Mouse (Mus musculus): ENCODE measurements around the gene Defb18. TPM values are rescaled to one million over a fixed set of nuclear protein-coding genes. Genes with fewer than 3 reads are reported as not detected.
"Not testable (repeated sequence)": the region's sequence is repeated elsewhere in the genome, so short reads cannot be mapped to it uniquely, and the experiment has no call there.

Defb18 gene
- not detected in 2 replicates for polyA plus RNA-seq (2012; rRNA removed)

DNA sequence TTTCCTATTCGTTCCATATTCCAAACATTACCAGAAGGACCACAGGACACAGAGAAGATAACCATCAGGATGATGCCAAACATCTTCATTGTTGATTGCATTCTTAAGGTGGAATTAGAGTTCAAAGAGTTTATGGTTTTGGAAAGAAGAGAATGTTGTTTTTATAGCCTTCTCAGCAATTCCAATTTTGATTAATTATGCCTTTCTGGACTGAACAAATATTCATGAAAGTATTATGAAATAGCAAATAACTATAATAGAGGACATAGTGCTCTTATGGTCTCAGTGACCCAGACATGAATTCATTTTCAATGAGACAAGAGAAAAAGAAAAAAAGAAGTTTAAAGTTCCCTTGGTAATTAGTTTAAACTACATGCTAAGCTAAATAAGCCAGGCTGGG is at the start of gene Defb18:
TSS of gene Defb18 (minus strand) at position 101 of the 400 bp plus-strand sequence.
- no peaks in the 10 kb centered on the region for H3K4me1 ChIP-seq (ENCODE audit: control insufficient read depth, insufficient read depth, low read length)
- 59% methylated on average over 1 of the region's 1 CpGs for WGBS
- no peak for DNase-seq
- no peaks in the 10 kb centered on the region for H3K27me3 ChIP-seq (replicated peaks; ENCODE audit: control insufficient read depth, insufficient read depth, low read length)
- TF ChIP-seq CTCF (conservative IDR thresholded peaks at IDR 0.05; ENCODE audit: insufficient read depth, insufficient read length, low read depth, low read length) (no peak), POLR2A (IDR thresholded peaks at IDR 0.05; ENCODE audit: low read depth, low read length) (no peak)
- H3K36me3 ChIP-seq (ENCODE audit: control insufficient read depth, insufficient read depth, low read length) = no peaks in the 10 kb centered on the region
- H3K27ac ChIP-seq (ENCODE audit: insufficient read depth, low read depth, low read length) = no peak within 1 kb of the TSS
- no peak within 1 kb of the TSS for H3K4me3 ChIP-seq (ENCODE audit: insufficient read depth, low read depth, low read length)

DNA sequence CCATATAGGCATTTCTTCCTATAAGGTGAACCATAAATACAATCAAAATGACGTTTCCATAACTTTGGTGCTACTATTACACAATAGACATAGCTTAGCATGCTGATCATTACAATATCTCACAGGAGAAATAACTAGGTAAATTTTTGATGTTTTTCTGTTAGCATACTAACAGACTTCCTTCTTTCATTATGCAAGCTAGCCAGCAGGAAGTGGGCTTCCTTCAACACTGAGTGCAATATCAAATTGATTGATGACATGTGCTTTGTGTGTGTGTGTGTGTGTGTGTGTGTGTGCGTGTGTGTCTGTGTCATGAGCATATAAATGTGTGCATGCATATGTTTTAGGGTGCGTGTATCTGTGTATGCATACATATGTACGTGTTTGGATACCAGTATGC is 33.9 kb upstream of the Defb18 start:
- no peak overlapping the region for H3K4me3 ChIP-seq (ENCODE audit: insufficient read depth, low read depth, low read length)
- 80% methylated on average over 4 of the region's 4 CpGs for WGBS
- H3K27ac ChIP-seq (ENCODE audit: insufficient read depth, low read depth, low read length) = no peak overlapping the region
- no peaks in the 10 kb centered on the region for H3K36me3 ChIP-seq (ENCODE audit: control insufficient read depth, insufficient read depth, low read length)
- H3K4me1 ChIP-seq (ENCODE audit: control insufficient read depth, insufficient read depth, low read length) = no peaks in the 10 kb centered on the region
- H3K27me3 ChIP-seq (replicated peaks; ENCODE audit: control insufficient read depth, insufficient read depth, low read length) = no peaks in the 10 kb centered on the region
- DNase-seq = no peak
- TF ChIP-seq CTCF (conservative IDR thresholded peaks at IDR 0.05; ENCODE audit: insufficient read depth, insufficient read length, low read depth, low read length) = no peak

DNA sequence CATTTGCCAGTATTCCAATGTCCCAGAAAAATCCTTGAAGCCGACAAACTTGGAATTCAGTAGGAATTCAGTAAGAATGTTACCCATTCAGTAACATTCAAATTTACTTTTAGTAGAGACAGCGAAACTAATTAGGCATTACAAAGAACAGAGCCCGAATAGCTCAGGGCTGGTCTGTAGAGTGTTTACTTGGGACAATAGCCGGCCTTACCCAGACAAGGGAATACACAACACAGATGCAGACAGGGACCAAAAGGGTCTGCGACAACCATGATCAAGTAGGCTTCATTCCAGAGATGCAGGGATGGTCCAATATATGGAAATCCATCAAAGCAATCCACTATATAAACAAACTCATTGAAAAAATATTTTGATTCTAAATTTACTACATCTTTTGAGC is 31.6 kb upstream of the Defb18 start:
- TF ChIP-seq CTCF (conservative IDR thresholded peaks at IDR 0.05; ENCODE audit: insufficient read depth, insufficient read length, low read depth, low read length) (no peak), POLR2A (IDR thresholded peaks at IDR 0.05; ENCODE audit: low read depth, low read length) (no peak)
- Histone ChIP-seq H3K27ac (ENCODE audit: insufficient read depth, low read depth, low read length) (no peak overlapping the region), H3K27me3 (replicated peaks; ENCODE audit: control insufficient read depth, insufficient read depth, low read length) (no peaks in the 10 kb centered on the region), H3K36me3 (ENCODE audit: control insufficient read depth, insufficient read depth, low read length) (no peaks in the 10 kb centered on the region), H3K4me3 (ENCODE audit: insufficient read depth, low read depth, low read length) (no peak overlapping the region), H3K4me1 (ENCODE audit: control insufficient read depth, insufficient read depth, low read length) (no peaks in the 10 kb centered on the region)
- 89% methylated on average over 5 of the region's 5 CpGs for WGBS
- DNase-seq = no peak

- H3K4me3 ChIP-seq (ENCODE audit: insufficient read depth, low read depth, low read length) = no peak within 1 kb of the TSS
- TF ChIP-seq POLR2A (IDR thresholded peaks at IDR 0.05; ENCODE audit: low read depth, low read length) = no peak
- TF ChIP-seq CTCF (conservative IDR thresholded peaks at IDR 0.05; ENCODE audit: insufficient read depth, insufficient read length, low read depth, low read length) = no peak
These were observed 27.8 kb upstream of the Defb18 start, which contains the start of gene Defb41 for GRCm38 (mm10) chr1:18265038-18265437. Gene Defb41 (minus strand): TSS chr1:18265138.

GRCm38 (mm10) chr1:18245801-18246580 is 8.7 kb upstream of the Defb18 start:
- 88% methylated on average over 9 of the region's 9 CpGs for WGBS
- DNase-seq; H3K4me1 ChIP-seq (ENCODE audit: control insufficient read depth, insufficient read depth, low read length); H3K36me3 ChIP-seq (ENCODE audit: control insufficient read depth, insufficient read depth, low read length); H3K4me3 ChIP-seq (ENCODE audit: insufficient read depth, low read depth, low read length); H3K27ac ChIP-seq (ENCODE audit: insufficient read depth, low read depth, low read length); H3K27me3 ChIP-seq (replicated peaks; ENCODE audit: control insufficient read depth, insufficient read depth, low read length): not testable (repeated sequence)

More at GRCm38 (mm10) chr1:18265038-18265437, 27.8 kb upstream of the Defb18 start, which contains the start of gene Defb41:
- no peaks in the 10 kb centered on the region for H3K27me3 ChIP-seq (replicated peaks; ENCODE audit: control insufficient read depth, insufficient read depth, low read length)
- no peaks in the 10 kb centered on the region for H3K36me3 ChIP-seq (ENCODE audit: control insufficient read depth, insufficient read depth, low read length)
- no peak for DNase-seq
- no peaks in the 10 kb centered on the region for H3K4me1 ChIP-seq (ENCODE audit: control insufficient read depth, insufficient read depth, low read length)
- no peak within 1 kb of the TSS for H3K27ac ChIP-seq (ENCODE audit: insufficient read depth, low read depth, low read length)

- DNase-seq = no peak
- TF ChIP-seq CTCF (conservative IDR thresholded peaks at IDR 0.05; ENCODE audit: insufficient read depth, insufficient read length, low read depth, low read length) = no peak
- no peaks in the 10 kb centered on the region for H3K4me1 ChIP-seq (ENCODE audit: control insufficient read depth, insufficient read depth, low read length)
- no peaks in the 10 kb centered on the region for H3K36me3 ChIP-seq (ENCODE audit: control insufficient read depth, insufficient read depth, low read length)
- H3K4me3 ChIP-seq (ENCODE audit: insufficient read depth, low read depth, low read length) = no peak overlapping the region
- no peak overlapping the region for H3K27ac ChIP-seq (ENCODE audit: insufficient read depth, low read depth, low read length)
- H3K27me3 ChIP-seq (replicated peaks; ENCODE audit: control insufficient read depth, insufficient read depth, low read length) = no peaks in the 10 kb centered on the region
- WGBS = 8% methylated on average over 3 of the region's 3 CpGs
These were observed 13.8 kb downstream of the Defb18 start for GRCm38 (mm10) chr1:18223385-18223945.

DNA sequence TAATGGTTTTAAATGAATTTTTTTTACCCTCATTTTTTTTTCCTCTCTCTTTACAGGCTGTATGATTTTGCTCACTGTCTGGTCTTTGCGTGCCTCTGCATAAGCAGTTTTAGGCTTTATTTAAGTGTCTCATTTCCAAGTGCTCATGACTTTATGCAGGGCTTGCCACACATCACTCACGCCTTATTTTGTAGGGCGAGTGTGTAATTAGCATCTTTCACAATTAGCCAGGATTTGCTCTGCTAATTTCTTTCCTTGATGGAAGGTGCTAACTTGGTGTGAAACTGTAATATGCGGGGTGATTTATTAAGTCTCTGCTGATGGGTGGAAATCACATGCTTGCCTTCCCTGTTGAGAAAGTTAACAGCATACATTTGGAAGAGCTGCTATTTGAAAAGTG is 45.5 kb downstream of the Defb18 start:
- H3K36me3 ChIP-seq (ENCODE audit: control insufficient read depth, insufficient read depth, low read length) = no peaks in the 10 kb centered on the region
- no peaks in the 10 kb centered on the region for H3K4me1 ChIP-seq (ENCODE audit: control insufficient read depth, insufficient read depth, low read length)
- no peak for DNase-seq
- H3K27me3 ChIP-seq (replicated peaks; ENCODE audit: control insufficient read depth, insufficient read depth, low read length) = no peaks in the 10 kb centered on the region
- TF ChIP-seq CTCF (conservative IDR thresholded peaks at IDR 0.05; ENCODE audit: insufficient read depth, insufficient read length, low read depth, low read length) (no peak), POLR2A (IDR thresholded peaks at IDR 0.05; ENCODE audit: low read depth, low read length) (no peak)
- no peak overlapping the region for H3K27ac ChIP-seq (ENCODE audit: insufficient read depth, low read depth, low read length)
- WGBS = 32% methylated on average over 4 of the region's 4 CpGs
- no peak overlapping the region for H3K4me3 ChIP-seq (ENCODE audit: insufficient read depth, low read depth, low read length)
